Mouse (Mus musculus): Measurements from ENCODE around the gene Rasal2.

DNA sequence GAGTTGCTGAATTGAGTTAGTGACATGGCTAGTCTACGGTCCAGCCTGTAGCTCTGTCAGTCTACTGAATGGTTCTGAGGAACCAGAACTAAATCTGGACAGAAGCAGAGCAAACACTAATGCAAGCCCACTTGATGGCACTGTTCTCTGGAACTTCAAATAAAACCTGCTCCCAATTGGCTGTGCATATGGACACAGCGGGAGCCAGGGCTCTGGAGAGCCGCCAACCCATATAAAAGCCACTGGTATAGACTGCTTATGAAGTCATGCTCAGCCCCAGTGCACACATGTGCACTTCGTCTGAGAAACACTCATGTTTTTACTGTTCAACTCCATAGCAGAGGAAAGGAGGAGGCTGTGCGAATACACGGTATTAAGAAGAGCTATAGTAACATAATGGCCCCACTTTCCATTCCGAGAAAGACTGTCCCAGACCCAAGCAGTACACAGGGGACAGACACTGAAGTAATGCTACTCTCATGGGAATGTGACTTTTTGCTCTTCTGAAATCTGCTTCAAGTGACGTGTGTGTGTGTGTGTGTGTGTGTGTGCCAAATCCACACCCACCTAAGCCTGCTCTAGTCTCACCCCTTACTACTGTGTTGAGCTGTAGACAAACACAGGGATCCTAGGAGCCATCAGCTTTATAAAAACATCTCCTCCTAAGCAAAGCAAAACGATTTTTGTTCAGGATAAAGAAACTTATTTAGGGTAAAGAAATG is 275.1 kb downstream of the Rasal2 start:
- TF ChIP-seq CHD2 (IDR thresholded peaks at IDR 0.05; ENCODE audit: low read depth, low read length) (no peak), HCFC1 (IDR thresholded peaks at IDR 0.05; ENCODE audit: borderline replicate concordance, insufficient read depth, low read length) (no peak), ZC3H11A (IDR thresholded peaks at IDR 0.05; ENCODE audit: borderline replicate concordance, low read depth, low read length) (no peak), MAFK (IDR thresholded peaks at IDR 0.05; ENCODE audit: insufficient read depth, low read depth, low read length) (no peak), ZNF384 (IDR thresholded peaks at IDR 0.05; ENCODE audit: low read depth, low read length) (no peak)
